ENCODE assay signal across 28 mouse cellular contexts in genomic region chr3:130584007-130584406, GRCm38 (mm10). TPM values are rescaled to one million over a fixed set of nuclear protein-coding genes. Genes with fewer than 3 reads are reported as not detected.
"Had no signal": no experiment of that assay in that cellular context is flagged by ENCODE, and none has a peak within 500 bp of the region (broad histone marks: within the 10 kb centered on the region; RNA-seq: fewer than 3 reads in every experiment).

No protein-coding gene starts in this region.

- H3K4me1 ChIP-seq: forebrain, embryonic 15.5 days; intestine, embryonic 15.5 days; liver, embryonic 12.5 days had no signal

- H3K9ac ChIP-seq: forebrain, embryonic 15.5 days; forebrain, postnatal 0 days; heart, embryonic 13.5 days; heart, embryonic 15.5 days; hindbrain, embryonic 14.5 days; intestine, embryonic 15.5 days; limb, embryonic 13.5 days; limb, embryonic 15.5 days; liver, embryonic 12.5 days; liver, embryonic 14.5 days had no signal

- H3K36me3 ChIP-seq: forebrain, embryonic 15.5 days; heart, embryonic 13.5 days; heart, embryonic 15.5 days; intestine, embryonic 15.5 days; limb, embryonic 13.5 days; limb, embryonic 15.5 days; liver, embryonic 12.5 days had no signal

- H3K9me3 ChIP-seq: forebrain, embryonic 15.5 days; heart, embryonic 13.5 days; heart, embryonic 15.5 days; intestine, embryonic 15.5 days; limb, embryonic 13.5 days; limb, embryonic 15.5 days; liver, embryonic 12.5 days had no signal

- H3K27me3 ChIP-seq: forebrain, embryonic 15.5 days; heart, embryonic 13.5 days; heart, embryonic 15.5 days; intestine, embryonic 15.5 days; limb, embryonic 15.5 days; liver, embryonic 12.5 days had no signal

- H3K4me3 ChIP-seq: forebrain, embryonic 15.5 days; heart, adult 2 months; heart, embryonic 13.5 days; heart, embryonic 15.5 days; intestine, embryonic 15.5 days; limb, embryonic 13.5 days; limb, embryonic 15.5 days; liver, embryonic 12.5 days had no signal

- ATAC-seq: forebrain, embryonic 15.5 days; forebrain, postnatal 0 days; inflammation-experienced regulatory T-cells, adult 6 months; intestine, embryonic 15.5 days; intestine, postnatal 0 days; liver, embryonic 12.5 days had no signal

- DNase-seq: forebrain, postnatal 0 days; gastrocnemius, postnatal 14 days; gastrocnemius, postnatal 36 days; heart, adult 11 months; heart, adult 2 months; heart, postnatal 14 days; heart, postnatal 36 days; layer of hippocampus, adult 9-11 months; layer of hippocampus, postnatal 36 days; left cerebral cortex, postnatal 4 days had no signal

- H3K4me2 ChIP-seq: forebrain, embryonic 15.5 days; heart, embryonic 11.5 days; heart, embryonic 13.5 days; heart, embryonic 15.5 days; hindbrain, embryonic 14.5 days; intestine, embryonic 15.5 days; limb, embryonic 13.5 days; limb, embryonic 15.5 days; liver, embryonic 12.5 days had no signal

- H3K27ac ChIP-seq: forebrain, embryonic 15.5 days; heart, adult 2 months; heart, embryonic 13.5 days; heart, embryonic 15.5 days; hindbrain, embryonic 14.5 days; intestine, embryonic 15.5 days; kidney, postnatal 0 days; limb, embryonic 13.5 days; limb, embryonic 15.5 days; liver, embryonic 12.5 days; liver, embryonic 14.5 days had no signal

RNA-seq across cellular contexts. Expression of gene Etnppl, which starts 33.2 kb away (rescaled TPM):
- polyA plus RNA-seq: forebrain, embryonic 15.5 days; gonadal fat pad, adult 2 months; heart, adult 2 months; heart, embryonic 11.5 days; heart, embryonic 13.5 days; heart, embryonic 15.5 days; heart, postnatal 0 days; hindbrain, embryonic 11.5 days; hindbrain, embryonic 14.5 days; hindbrain, embryonic 16.5 days; limb, embryonic 11.5 days; liver, embryonic 12.5 days had no signal
